Mouse (Mus musculus): ENCODE results near the gene Sub1.
A peak's percentile ranks its signal among the peaks of the same experiment; 100 is the strongest.

Sub1 gene

GRCm38 (mm10) chr15:11996883-11997282, at the start of gene Sub1:
TSS of gene Sub1 (minus strand) at chr15:11996983.
- no peak for DNase-seq (ENCODE audit: low spot score in 2 of 2)

DNA sequence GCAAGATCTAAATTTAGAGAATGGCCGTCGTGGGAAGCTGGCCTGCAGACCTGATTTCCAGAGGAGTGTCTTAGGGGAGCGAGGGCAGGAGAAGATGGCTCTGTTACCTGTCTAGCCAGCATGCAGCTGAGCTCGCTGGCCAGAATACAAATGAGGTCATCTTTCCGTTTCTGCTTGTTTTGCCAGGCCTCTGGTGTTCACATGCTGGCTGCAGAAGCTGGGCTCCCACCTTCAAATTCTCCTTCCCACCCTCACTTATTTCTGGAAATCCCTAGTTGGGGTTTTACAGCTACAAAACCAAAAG, 43.6 kb upstream of the Sub1 start:
- DNase-seq (ENCODE audit: low spot score in 2 of 2): peak in 1 of 2 experiments; percentile 47

DNA sequence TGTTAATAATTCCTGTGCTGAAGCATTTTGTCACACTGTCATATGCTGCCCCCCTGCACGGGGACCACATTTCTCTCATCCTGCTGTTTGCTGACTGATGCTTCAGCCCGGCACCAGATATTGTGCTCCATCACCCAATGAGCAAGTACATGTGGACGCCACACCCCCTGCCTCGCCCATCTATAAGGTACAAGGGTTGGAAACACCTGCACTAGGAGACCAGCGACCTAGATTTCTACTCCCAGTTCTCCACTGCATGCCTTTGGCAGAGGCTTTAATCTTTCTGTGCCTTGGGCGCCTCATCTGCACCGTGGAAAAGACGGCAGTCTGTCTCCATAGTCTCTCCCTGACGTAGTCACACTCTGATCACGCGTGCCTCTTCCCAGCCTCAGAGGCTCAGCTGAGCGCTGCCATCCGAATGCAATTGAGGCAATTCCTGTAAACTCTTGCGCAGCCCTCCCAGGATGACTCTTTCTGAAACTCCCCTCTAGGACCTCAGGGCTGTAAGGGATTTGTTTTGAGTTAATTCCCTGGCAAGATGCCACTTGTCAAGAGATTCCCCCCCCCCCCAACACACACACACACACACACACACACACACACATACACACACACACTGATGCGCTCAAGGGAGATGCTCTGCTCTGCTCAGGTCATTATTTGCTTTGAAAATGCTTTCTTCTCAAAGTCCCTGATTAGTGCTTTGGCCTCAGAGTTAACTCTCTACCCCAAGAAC, 43.1 kb upstream of the Sub1 start:
- peak in 1 of 2 experiments; percentile 53 for DNase-seq (ENCODE audit: low spot score in 2 of 2)

DNA sequence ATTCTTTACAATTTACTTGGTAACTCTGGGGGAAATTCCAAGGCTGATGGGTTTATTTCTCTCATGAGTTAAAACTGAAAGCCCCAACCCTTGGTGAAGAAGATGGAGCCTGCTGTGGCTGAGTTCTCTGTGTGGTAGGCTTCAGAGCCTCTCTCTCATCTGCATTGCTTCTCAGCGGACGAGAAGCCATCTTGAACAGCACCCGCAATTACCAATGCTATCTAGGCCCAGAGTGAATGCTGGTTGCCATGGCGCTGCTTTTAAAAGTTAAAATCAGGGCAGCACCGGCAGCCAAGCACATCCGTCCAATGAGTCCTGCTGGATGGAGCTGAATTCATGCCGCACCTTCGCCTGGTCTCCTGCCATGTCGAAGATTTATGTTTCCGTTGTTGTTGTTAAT, 42.5 kb upstream of the Sub1 start:
- DNase-seq (ENCODE audit: low spot score in 2 of 2): no peak

GRCm38 (mm10) chr15:12037866-12038625, 41.3 kb upstream of the Sub1 start:
- DNase-seq (ENCODE audit: low spot score in 2 of 2): peak in 1 of 2 experiments; percentile 10

DNA sequence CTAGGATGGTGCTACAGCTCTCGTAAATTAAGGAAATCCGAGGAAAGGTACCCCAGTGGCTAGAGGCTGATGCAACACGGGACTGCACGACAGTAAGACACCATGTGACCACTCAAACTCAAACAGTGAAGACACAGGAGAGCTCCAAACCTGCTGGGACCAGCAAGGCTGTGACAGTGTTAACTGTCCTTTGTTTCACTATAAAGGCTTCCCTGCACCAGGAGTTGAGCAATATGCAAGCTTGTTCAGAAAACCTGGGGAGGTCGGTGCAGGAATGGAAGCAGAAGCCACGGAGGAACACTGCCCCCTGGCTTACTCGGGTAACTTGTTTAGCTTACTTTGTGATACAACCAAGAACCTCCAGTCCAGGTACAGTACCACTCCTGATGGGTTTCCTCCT, 40.4 kb upstream of the Sub1 start:
- DNase-seq (ENCODE audit: low spot score in 2 of 2): no peak

- DNase-seq (ENCODE audit: low spot score in 2 of 2): no peak
Observed at GRCm38 (mm10) chr15:12036675-12037074, 39.9 kb upstream of the Sub1 start.

DNA sequence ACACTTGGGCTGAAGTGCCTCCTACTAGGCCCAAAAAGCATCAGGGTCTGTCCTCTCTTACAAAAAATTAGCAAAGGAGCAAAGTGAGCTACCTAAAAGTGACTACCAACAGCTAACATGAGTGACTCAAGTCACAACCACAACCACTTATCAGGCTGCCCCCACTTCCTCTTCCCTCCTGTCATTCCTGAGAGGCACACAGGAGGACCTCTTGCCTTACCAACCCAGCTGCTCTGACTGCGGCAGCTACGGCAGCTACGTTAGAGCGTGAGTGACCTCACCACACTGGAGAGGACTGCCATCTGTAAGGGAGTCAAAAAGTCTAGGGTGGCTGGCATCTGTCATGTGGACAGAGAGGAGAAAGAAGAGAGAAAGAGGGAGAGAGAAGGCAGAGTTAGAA, 37.5 kb upstream of the Sub1 start:
- DNase-seq (ENCODE audit: low spot score in 2 of 2): no peak

DNA sequence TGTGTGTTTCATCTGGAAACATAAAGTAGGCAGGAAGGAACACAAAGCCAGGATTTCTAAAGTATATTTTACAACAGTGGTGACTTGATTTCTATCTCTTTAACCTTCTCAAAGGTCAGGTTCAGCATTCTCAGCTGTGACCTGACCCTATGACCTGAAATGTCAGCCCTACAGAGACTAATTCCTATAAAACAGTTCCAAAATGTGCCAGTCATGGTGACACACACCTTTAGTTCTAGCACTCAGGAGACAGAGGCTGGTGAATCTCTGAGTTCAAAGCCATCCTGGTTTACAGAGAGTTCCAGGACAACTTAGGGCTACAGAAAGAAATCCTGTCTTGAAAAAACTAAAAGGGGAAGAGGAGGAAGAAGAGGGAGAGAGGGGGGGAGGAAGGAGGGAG, 36.4 kb upstream of the Sub1 start:
- no peak for DNase-seq (ENCODE audit: low spot score in 2 of 2)

GRCm38 (mm10) chr15:12032512-12032911, 35.7 kb upstream of the Sub1 start:
- no peak for DNase-seq (ENCODE audit: low spot score in 2 of 2)

DNA sequence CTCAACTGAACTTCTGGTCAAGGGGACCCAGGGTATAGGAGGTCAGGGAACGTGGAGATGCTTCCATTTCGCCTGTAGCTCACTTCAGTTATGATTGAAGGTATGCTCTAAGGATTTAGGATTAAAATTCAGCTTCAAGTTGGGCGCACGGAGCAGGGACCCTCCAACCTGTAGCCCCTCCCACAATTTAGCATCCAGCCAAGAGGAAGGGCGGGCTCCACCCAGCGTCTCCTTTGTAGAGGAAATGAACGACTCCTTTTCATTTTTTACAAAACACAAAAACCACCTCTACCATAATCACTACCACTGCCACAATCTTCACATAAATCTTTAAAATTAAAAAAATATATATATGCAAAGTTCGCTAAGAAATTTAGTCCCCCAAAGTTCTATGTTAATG, 35.1 kb upstream of the Sub1 start:
- DNase-seq (ENCODE audit: low spot score in 2 of 2): no peak

DNA sequence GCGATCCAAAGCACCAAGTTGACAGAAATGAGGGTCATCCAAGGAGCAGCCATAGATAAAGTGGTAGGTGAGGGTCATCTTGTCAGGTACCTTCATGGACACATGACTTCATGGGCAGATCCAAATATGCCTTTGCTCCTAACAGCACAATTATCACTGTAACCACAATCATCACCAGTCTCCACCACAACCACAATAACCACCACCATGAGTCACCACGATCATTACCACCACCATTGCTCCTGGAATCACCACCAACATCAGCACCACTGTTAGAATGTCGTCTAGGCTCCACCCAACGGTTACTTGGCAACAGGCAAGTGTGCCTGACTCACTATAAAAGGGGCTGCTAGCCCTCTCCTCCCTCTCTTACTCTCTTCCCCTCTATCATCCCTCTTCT, 33.4 kb upstream of the Sub1 start:
- DNase-seq (ENCODE audit: low spot score in 2 of 2): no peak

GRCm38 (mm10) chr15:12027807-12028206, 31.0 kb upstream of the Sub1 start:
- DNase-seq (ENCODE audit: low spot score in 2 of 2): no peak

- no peak for DNase-seq (ENCODE audit: low spot score in 2 of 2)
Observed at GRCm38 (mm10) chr15:12026932-12027450, 30.2 kb upstream of the Sub1 start.

DNA sequence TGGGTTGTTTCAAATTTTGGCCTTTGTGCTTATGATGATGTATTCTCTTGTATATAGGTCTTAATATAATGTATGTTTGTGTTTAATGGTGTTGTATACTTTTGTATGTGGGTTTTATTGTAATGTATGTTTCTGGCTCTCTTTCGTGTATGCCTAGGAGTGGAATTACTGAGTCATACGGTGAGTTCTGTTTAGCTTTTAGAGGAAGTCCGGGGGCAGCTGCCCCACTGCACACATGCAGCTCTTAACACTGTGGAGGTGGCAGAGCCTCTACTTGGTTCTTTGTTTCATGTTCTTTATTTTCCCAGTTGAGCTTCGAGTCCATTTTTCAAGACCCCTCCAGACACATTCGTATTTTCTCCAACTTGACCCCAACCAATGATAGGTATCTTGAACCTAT, 29.2 kb upstream of the Sub1 start:
- no peak for DNase-seq (ENCODE audit: low spot score in 2 of 2)

GRCm38 (mm10) chr15:12025341-12025740, 28.6 kb upstream of the Sub1 start:
- DNase-seq (ENCODE audit: low spot score in 2 of 2): no peak

DNA sequence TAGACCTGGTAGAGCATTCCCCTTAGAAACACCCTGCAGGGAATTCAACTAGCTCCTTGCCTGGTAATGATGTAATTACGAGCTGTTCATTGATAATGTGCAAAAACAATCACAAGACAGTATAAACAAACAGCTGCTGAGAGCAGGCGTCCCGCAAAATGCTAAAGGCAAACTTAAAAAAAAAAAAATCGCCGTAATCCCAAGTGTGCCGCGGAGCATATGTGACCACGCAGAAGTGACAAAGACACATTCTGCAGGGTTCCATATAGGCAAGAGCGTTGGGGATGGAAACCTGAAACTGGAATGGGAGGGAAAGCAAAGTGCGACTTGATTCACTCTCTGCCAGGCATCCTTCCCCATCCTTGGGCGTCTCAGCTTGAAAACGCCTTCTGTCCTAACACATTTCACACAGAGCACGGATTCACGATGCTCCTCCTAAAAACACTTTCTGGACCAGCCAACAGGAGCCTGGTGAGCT, 28.0 kb upstream of the Sub1 start:
- peak in 1 of 2 experiments; percentile 44 for DNase-seq (ENCODE audit: low spot score in 2 of 2)

DNA sequence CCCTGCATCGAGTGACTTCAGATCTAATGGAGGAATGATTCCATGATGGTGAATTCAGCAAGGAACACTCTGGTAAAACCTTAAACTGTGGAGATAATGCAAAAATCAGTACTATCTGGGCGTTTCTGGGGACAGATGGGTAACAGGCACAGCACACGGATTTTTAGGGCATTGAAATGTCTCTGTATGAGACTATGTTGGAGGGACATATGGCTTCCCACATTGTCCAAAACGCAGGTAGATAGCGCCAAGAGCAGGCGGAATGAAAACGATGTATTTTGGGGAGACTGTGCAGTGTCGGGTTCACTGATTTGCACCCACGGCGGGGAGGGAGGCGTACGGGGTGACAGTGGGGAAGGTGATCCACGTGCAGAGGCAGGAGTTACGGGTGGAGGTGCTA, 22.7 kb upstream of the Sub1 start:
- DNase-seq (ENCODE audit: low spot score in 2 of 2): no peak

DNA sequence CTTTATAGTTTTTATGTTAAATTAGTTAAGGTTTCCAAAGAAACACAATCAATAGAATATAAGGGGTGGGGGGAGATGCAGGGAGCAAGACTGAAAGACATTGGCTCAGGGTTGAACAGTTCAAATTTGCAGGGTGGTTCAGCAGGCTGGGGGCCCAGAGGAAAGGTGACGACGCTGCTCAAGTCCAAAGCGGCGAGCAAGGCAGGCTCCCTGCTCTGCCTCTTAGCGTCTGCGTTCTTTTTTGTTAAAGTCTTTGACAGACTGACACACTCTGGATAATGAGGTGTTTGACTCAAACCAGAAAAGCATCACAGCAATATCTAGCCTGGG, 21.6 kb upstream of the Sub1 start:
- DNase-seq (ENCODE audit: low spot score in 2 of 2): no peak

- DNase-seq (ENCODE audit: low spot score in 2 of 2): no peak
Observed at GRCm38 (mm10) chr15:12017700-12018427, 21.1 kb upstream of the Sub1 start.

DNA sequence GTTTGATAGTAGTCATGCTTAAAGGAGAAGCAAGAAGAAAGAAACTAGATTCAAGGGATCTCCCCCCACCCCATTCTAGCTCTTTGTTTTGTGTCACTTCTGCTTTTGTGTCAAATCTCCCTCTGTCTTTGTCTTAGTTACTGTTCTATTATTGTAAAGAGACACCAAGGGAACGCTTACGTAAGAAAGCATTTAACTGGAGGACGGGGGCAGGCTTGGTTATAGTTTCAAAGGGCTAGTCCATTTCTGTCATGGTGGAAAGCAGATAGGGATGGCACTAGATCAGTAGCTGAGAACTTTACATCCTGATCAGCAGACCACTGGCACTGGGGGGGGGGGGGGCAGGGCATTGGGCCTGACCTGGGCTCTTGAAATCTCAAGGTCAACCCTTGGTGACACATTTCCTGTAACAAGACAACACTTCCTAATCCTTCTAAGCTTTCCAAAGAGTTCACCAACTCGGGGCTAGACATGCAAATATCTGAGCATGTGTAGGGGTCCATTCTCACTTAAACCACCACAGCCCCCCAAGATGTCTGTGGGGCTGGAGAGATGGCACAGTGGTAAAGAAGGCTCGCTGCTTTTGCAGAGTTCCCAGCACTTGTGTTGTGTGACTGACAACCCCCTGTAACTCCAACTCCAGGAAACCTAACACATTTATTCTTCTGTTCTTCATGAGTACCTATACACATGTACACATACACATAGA, 17.6 kb upstream of the Sub1 start:
- DNase-seq (ENCODE audit: low spot score in 2 of 2): no peak

Measured in spleen, postnatal 4 days (tissue).